Mouse (Mus musculus): ENCODE measurements at regions not wholly inside any gene's neighbourhood (a gene's known extent, or its start where the extent isn't known, plus 50 kb on each side); places are given as distances from the start of the nearest gene placed in this dataset.

- H3K27ac ChIP-seq (ENCODE audit: low read depth, low read length), result no peak overlapping the region
- no peak for TF ChIP-seq CTCF (IDR thresholded peaks at IDR 0.05; ENCODE audit: low read depth)
- H3K9ac ChIP-seq, result no peak overlapping the region
- H3K4me2 ChIP-seq (ENCODE audit: low read depth), result no peak overlapping the region
- no peaks in the 10 kb centered on the region for H3K27me3 ChIP-seq (ENCODE audit: insufficient read depth, low read length)
- H3K9me3 ChIP-seq (ENCODE audit: low read length), result no peaks in the 10 kb centered on the region
- 94% methylated on average over 6 of the region's 6 CpGs for WGBS
- H3K4me1 ChIP-seq (ENCODE audit: insufficient read depth), result no peaks in the 10 kb centered on the region
- H3K36me3 ChIP-seq (ENCODE audit: insufficient read depth), result no peaks in the 10 kb centered on the region
- DNase-seq (no peak), ATAC-seq (no peak)
- no peak overlapping the region for H3K4me3 ChIP-seq (ENCODE audit: low read depth, low read length)
These were observed 267.5 kb downstream of the Rngtt start for GRCm38 (mm10) chr4:33577631-33578030.

DNA sequence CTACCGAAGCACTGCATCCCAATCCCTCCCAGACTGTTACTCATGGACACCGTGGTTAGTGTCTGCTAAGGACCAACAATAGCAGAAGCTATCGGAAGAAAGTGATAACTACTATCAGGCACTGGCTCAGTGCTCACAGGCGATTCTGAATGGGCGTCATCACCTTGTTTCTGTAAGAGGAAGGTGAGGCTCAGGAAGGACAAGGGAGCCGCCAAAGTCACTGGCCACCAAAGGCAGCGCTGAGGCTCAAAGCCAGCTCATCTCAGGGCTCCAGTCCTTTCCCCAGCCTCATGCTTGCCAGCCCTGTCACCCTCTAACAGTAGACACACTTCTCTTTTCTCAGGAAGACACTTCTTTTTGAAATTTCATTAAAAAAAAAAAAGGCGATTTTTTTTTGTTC lies 270.4 kb downstream of the Rngtt start:
- H3K4me2 ChIP-seq (ENCODE audit: low read depth), result no peak overlapping the region
- no peaks in the 10 kb centered on the region for H3K36me3 ChIP-seq (ENCODE audit: insufficient read depth)
- no peaks in the 10 kb centered on the region for H3K4me1 ChIP-seq (ENCODE audit: insufficient read depth)
- H3K27me3 ChIP-seq (ENCODE audit: insufficient read depth, low read length), result no peaks in the 10 kb centered on the region
- no peak overlapping the region for H3K27ac ChIP-seq (ENCODE audit: low read depth, low read length)
- TF ChIP-seq CTCF (IDR thresholded peaks at IDR 0.05; ENCODE audit: low read depth), result no peak
- no peak for DNase-seq
- WGBS, result 90% methylated on average over 8 of the region's 8 CpGs
- H3K4me3 ChIP-seq (ENCODE audit: low read depth, low read length), result no peak overlapping the region
- no peak overlapping the region for H3K9ac ChIP-seq
- ATAC-seq, result no peak
- H3K9me3 ChIP-seq (ENCODE audit: low read length), result no peaks in the 10 kb centered on the region

DNA sequence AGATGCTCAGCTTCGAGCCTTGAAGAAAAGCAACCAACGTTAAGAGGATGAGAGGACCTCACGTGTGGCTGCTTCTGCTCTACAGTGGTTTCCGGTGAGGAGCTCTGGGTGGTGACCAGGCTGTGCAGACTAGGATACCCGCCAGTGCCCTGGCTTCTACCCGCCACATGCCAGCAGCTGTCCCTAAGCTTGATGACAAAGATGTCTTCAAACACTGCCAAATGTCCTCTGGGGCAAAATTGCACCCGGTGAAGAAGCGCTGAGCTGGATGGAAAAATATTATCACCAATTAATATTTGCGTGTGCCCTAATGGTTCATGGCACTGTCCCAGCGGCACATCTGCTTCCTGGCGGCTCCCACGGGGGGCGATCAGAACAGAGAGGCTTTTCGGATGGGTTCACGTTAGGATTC lies 271.1 kb downstream of the Rngtt start:
- H3K4me2 ChIP-seq (ENCODE audit: low read depth), result no peak overlapping the region
- H3K4me1 ChIP-seq (ENCODE audit: insufficient read depth), result peaks cover 5% of the 10 kb centered on the region; the same call in 1 of the 2 replicates
- TF ChIP-seq CTCF (IDR thresholded peaks at IDR 0.05; ENCODE audit: low read depth), result no peak
- WGBS, result 81% methylated on average over 15 of the region's 15 CpGs
- no peak for ATAC-seq
- H3K4me3 ChIP-seq (ENCODE audit: low read depth, low read length), result no peak overlapping the region
- H3K9me3 ChIP-seq (ENCODE audit: low read length), result no peaks in the 10 kb centered on the region
- DNase-seq, result no peak
- no peaks in the 10 kb centered on the region for H3K27me3 ChIP-seq (ENCODE audit: insufficient read depth, low read length)
- H3K9ac ChIP-seq, result no peak overlapping the region
- no peaks in the 10 kb centered on the region for H3K36me3 ChIP-seq (ENCODE audit: insufficient read depth)
- H3K27ac ChIP-seq (ENCODE audit: low read depth, low read length), result no peak overlapping the region

DNA sequence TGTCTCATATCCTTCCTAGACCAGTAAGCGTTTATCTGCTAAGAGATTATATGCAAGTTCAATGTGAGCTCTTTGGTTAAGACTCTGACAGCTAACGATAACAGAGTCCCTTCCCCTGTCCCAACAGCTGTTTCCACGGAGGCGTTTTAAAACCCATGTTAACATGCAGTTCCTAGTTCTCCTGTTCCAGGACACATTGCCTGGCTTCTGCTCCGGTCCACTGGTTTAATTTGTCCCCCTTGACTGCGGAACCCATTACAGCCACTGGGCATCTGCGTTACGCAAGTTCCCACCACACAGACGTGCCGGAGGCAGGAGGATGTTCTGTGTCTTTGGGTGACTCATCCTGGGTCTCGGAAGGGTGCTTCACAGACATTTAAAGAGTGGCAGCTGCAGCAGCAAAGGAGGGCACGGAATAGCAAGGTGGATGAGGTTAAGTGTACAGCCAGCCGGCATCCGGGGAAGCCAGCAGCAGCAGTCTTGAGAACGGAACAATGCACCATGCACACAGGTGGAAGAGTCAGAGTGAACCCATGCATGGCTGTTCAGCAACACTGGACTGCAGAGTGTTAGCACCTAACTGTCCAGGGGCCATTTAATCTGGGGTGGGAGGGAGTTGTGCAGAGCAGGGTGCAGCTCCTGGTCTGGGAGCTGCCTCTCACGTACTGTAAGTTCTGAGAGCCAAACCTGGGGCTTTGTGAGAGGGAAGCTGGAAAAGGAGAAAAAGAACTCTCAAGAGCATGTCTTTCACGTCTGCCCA lies 271.8 kb downstream of the Rngtt start:
- 82% methylated on average over 17 of the region's 17 CpGs for WGBS
- no peak for TF ChIP-seq CTCF (IDR thresholded peaks at IDR 0.05; ENCODE audit: low read depth)
- H3K4me2 ChIP-seq (ENCODE audit: low read depth), result no peak overlapping the region
- H3K4me3 ChIP-seq (ENCODE audit: low read depth, low read length), result no peak overlapping the region
- H3K4me1 ChIP-seq (ENCODE audit: insufficient read depth), result peaks cover 10% of the 10 kb centered on the region
- H3K27me3 ChIP-seq (ENCODE audit: insufficient read depth, low read length), result no peaks in the 10 kb centered on the region
- H3K9ac ChIP-seq, result no peak overlapping the region
- no peak overlapping the region for H3K27ac ChIP-seq (ENCODE audit: low read depth, low read length)
- no peak for DNase-seq
- no peaks in the 10 kb centered on the region for H3K36me3 ChIP-seq (ENCODE audit: insufficient read depth)
- no peak for ATAC-seq
- H3K9me3 ChIP-seq (ENCODE audit: low read length), result no peaks in the 10 kb centered on the region

DNA sequence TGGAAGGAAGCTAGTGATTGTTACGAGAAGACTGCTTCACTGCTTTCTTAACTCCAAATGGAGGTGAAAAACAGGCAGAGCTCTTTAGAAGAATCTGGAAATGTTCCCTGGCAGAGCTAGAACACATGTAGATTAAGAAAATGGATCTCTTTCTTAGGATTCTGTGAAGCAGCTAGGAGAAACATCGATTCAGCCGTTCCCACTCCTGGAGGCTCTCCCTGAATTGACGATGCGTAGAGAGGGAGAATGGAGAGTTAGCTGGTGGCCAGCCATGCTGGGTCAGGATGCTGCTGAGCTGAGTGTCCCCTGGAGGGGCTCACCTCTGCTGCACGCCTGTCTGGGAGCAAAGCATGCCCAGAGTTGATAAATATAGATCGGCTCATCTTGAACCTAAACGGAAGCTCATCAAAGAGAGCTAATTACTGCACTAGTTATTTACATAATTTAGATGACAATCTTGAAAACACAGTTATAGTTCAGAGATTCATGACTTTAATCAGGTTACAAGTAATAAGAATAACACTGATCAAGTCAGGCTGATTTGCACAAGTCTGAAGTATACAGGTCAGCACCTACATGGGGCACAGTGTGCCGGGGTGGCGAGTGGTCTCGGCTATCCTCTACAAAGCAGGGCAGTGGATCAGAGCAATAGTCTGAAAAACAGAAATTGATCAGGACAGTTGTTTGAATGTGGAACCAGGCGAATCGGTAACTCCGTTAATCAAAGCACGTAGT lies 273.0 kb downstream of the Rngtt start:
- Histone ChIP-seq H3K27me3 (ENCODE audit: insufficient read depth, low read length) (no peaks in the 10 kb centered on the region), H3K4me2 (ENCODE audit: low read depth) (no peak overlapping the region), H3K9ac (no peak overlapping the region), H3K4me3 (ENCODE audit: low read depth, low read length) (no peak overlapping the region), H3K27ac (ENCODE audit: low read depth, low read length) (no peak overlapping the region), H3K36me3 (ENCODE audit: insufficient read depth) (no peaks in the 10 kb centered on the region), H3K4me1 (ENCODE audit: insufficient read depth) (peaks cover 13% of the 10 kb centered on the region), H3K9me3 (ENCODE audit: low read length) (no peaks in the 10 kb centered on the region)
- TF ChIP-seq CTCF (IDR thresholded peaks at IDR 0.05; ENCODE audit: low read depth), result no peak
- ATAC-seq (no peak), DNase-seq (no peak)
- WGBS, result 70% methylated on average over 15 of the region's 15 CpGs

DNA sequence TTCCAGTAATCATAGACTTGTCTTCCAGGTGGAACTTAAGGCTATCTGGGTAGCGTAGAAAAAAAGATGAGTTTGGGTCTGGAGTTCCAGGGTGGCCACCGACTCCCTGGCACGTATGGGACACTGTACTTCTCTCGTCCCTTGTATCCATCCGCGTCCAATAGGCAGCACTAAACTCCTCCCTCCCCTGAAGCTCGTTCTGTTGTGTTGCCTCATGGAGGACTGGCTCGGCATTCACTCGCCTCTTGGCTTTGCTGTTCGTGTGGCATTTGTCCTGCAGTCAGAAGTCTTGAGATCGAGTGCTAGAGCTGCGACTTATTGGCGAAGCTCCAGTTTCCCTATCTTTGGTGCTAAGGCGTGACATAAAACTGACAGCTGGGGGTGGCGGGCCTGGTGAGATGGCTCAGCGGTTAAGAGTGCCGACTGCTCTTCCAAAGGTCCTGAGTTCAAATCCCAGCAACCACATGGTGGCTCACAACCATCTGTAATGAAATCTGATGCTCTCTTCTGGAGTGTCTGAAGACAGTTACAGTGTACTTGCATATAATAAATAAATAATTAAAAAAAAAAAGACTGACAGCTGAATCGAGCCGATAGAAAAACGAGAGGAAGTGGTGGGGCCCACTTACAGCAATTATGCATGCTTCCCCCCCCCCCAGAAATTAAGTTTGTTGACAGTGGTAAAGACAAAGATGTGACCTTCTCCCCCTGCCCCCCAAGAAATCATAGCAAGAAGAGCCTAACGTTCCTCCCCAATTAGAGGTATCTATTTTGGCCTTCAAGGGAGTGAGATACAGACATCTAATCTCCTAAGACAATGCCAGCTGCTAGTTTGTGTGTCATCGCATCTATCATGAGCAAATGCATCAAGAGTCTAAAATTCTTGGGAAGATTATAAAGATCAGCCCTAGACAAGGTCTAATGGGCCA lies 274.1 kb downstream of the Rngtt start:
- peaks cover 13% of the 10 kb centered on the region for H3K4me1 ChIP-seq (ENCODE audit: insufficient read depth)
- WGBS, result 88% methylated on average over 22 of the region's 22 CpGs
- ATAC-seq (no peak), DNase-seq (no peak)
- no peak overlapping the region for H3K9ac ChIP-seq
- no peaks in the 10 kb centered on the region for H3K9me3 ChIP-seq (ENCODE audit: low read length)
- no peak for TF ChIP-seq CTCF (IDR thresholded peaks at IDR 0.05; ENCODE audit: low read depth)
- no peaks in the 10 kb centered on the region for H3K27me3 ChIP-seq (ENCODE audit: insufficient read depth, low read length)
- no peaks in the 10 kb centered on the region for H3K36me3 ChIP-seq (ENCODE audit: insufficient read depth)
- no peak overlapping the region for H3K4me3 ChIP-seq (ENCODE audit: low read depth, low read length)
- H3K4me2 ChIP-seq (ENCODE audit: low read depth), result no peak overlapping the region
- no peak overlapping the region for H3K27ac ChIP-seq (ENCODE audit: low read depth, low read length)

Data from forebrain, postnatal 0 days (tissue).